Mouse (Mus musculus) midbrain, embryonic 10.5 days (tissue): Measurements from ENCODE around the gene Zfp579. TPM values are rescaled to one million over a fixed set of nuclear protein-coding genes. Genes with fewer than 3 reads are reported as not detected.

Source experiments
- DNase-seq: peaks from one replicate; pipeline ENCODE4 v3.0.0-alpha.2; 2017; ENCODE audit warnings: low spot score
- H3K27ac ChIP-seq: fragments of 300-500 bp; sonication (generic); replicated peaks from 2 replicates; pipeline ENCODE4 v1.5.1; 2016; ENCODE audit warnings: mild to moderate bottlenecking
- H3K27me3 ChIP-seq: fragments of 300-500 bp; sonication (generic); 2 replicates; pipeline ENCODE4 v1.6.1; 2016; ENCODE audit warnings: low read depth, mild to moderate bottlenecking; ENCODE audit not compliant: poor library complexity, severe bottlenecking
- H3K36me3 ChIP-seq: fragments of 300-500 bp; sonication (generic); 2 replicates; pipeline ENCODE4 v1.6.1; 2016; ENCODE audit warnings: mild to moderate bottlenecking, moderate library complexity
- H3K4me1 ChIP-seq: fragments of 300-500 bp; sonication (generic); 2 replicates; pipeline ENCODE4 v1.6.1; 2016
- H3K4me3 ChIP-seq: fragments of 300-500 bp; sonication (generic); 2 replicates; pipeline ENCODE4 v1.5.1; 2016; ENCODE audit warnings: mild to moderate bottlenecking, moderate library complexity
- H3K9me3 ChIP-seq: fragments of 300-500 bp; sonication (generic); replicated peaks from 2 replicates; pipeline ENCODE4 v1.6.1; 2016; ENCODE audit warnings: mild to moderate bottlenecking
- WGBS: fragments of 180-500 bp; shearing (Covaris S2); methylation state at CpG from one replicate; pipeline ENCODE4 v1.1.7; 2016; 5-methylcytosine and 5-hydroxymethylcytosine counted together
- polyA plus RNA-seq: library from polyadenylated mRNA; unstranded; fragments of >200 nt; fragmentation: Nextera tagmentation; extraction: Ambion mirVana; gene quantifications from 2 replicates; pipeline ENCODE4 v1.2.1, GENCODE M21; 2016

The Zfp579 gene
- polyA plus RNA-seq, 1 experiment from 2014 or later: 26.2 TPM

- no peak for DNase-seq
- no peaks in the 10 kb centered on the region for H3K9me3 ChIP-seq
- no peaks in the 10 kb centered on the region for H3K27me3 ChIP-seq
- no peak overlapping the region for H3K4me3 ChIP-seq
- H3K36me3 ChIP-seq: no peaks in the 10 kb centered on the region
- H3K4me1 ChIP-seq: peaks cover 11% of the 10 kb centered on the region
- WGBS: 81% methylated on average over 18 of the region's 18 CpGs
- H3K27ac ChIP-seq: no peak overlapping the region
Measured at GRCm38 (mm10) chr7:4972321-4973047, 23.5 kb downstream of the Zfp579 start.

- no peaks in the 10 kb centered on the region for H3K27me3 ChIP-seq
- 30% methylated on average over 7 of the region's 7 CpGs for WGBS
- no peak overlapping the region for H3K4me3 ChIP-seq
- H3K36me3 ChIP-seq: no peaks in the 10 kb centered on the region
- no peak for DNase-seq
- H3K9me3 ChIP-seq: no peaks in the 10 kb centered on the region
- 0 out of 2 replicates have a peak overlapping the region, but pooled peaks have one; percentile 6 for H3K27ac ChIP-seq
- peaks cover 11% of the 10 kb centered on the region for H3K4me1 ChIP-seq
Measured at GRCm38 (mm10) chr7:4971710-4972109, 24.2 kb downstream of the Zfp579 start.

- Histone ChIP-seq H3K27ac (0 out of 2 replicates have a peak within 1 kb of the TSS, but pooled peaks have one; percentile 6), H3K4me1 (peaks cover 11% of the 10 kb centered on the region), H3K27me3 (no peaks in the 10 kb centered on the region), H3K9me3 (no peaks in the 10 kb centered on the region), H3K36me3 (no peaks in the 10 kb centered on the region), H3K4me3 (no peak within 1 kb of the TSS)
- DNase-seq: no peak
- WGBS: 41% methylated on average over 6 of the region's 6 CpGs
Measured at GRCm38 (mm10) chr7:4971068-4971467, 24.9 kb downstream of the Zfp579 start, which contains the start of gene Sbk3. TSS of gene Sbk3 (minus strand) at chr7:4971168.

GRCm38 (mm10) chr7:4964988-4965387, 31.0 kb downstream of the Zfp579 start:
- Histone ChIP-seq H3K4me3 (no peak overlapping the region), H3K27me3 (no peaks in the 10 kb centered on the region), H3K9me3 (no peaks in the 10 kb centered on the region), H3K27ac (no peak overlapping the region), H3K36me3 (no peaks in the 10 kb centered on the region), H3K4me1 (peaks cover 5% of the 10 kb centered on the region; the same call in 1 of the 2 replicates)
- no peak for DNase-seq
- WGBS: 85% methylated on average over 5 of the region's 5 CpGs

GRCm38 (mm10) chr7:4964272-4964671, 31.7 kb downstream of the Zfp579 start, which contains the start of gene Sbk2:
TSS of gene Sbk2 (minus strand) at chr7:4964406.
- Histone ChIP-seq H3K27ac (no peak within 1 kb of the TSS), H3K4me1 (peaks cover 5% of the 10 kb centered on the region; the same call in 1 of the 2 replicates), H3K4me3 (peak within 1 kb of the TSS; percentile 31; the same call in 1 of the 2 replicates), H3K9me3 (no peaks in the 10 kb centered on the region), H3K36me3 (no peaks in the 10 kb centered on the region), H3K27me3 (no peaks in the 10 kb centered on the region)
- DNase-seq: peak; percentile 54
- 8% methylated on average over 10 of the region's 10 CpGs for WGBS

- no peaks in the 10 kb centered on the region for H3K27me3 ChIP-seq
- no peak for DNase-seq
- H3K27ac ChIP-seq: no peak overlapping the region
- 77% methylated on average over 5 of the region's 5 CpGs for WGBS
- peaks cover 5% of the 10 kb centered on the region; the same call in 1 of the 2 replicates for H3K4me1 ChIP-seq
- no peak overlapping the region for H3K4me3 ChIP-seq
- no peaks in the 10 kb centered on the region for H3K36me3 ChIP-seq
- H3K9me3 ChIP-seq: no peaks in the 10 kb centered on the region
Measured at GRCm38 (mm10) chr7:4963527-4963926, 32.4 kb downstream of the Zfp579 start.

- H3K27ac ChIP-seq: no peak overlapping the region
- no peaks in the 10 kb centered on the region for H3K36me3 ChIP-seq
- no peaks in the 10 kb centered on the region for H3K4me1 ChIP-seq
- H3K27me3 ChIP-seq: no peaks in the 10 kb centered on the region
- DNase-seq: no peak
- H3K4me3 ChIP-seq: no peak overlapping the region
- no peaks in the 10 kb centered on the region for H3K9me3 ChIP-seq
- 85% methylated on average over 10 of the region's 10 CpGs for WGBS
Measured at GRCm38 (mm10) chr7:4957361-4957760, 38.6 kb downstream of the Zfp579 start.

GRCm38 (mm10) chr7:4953815-4954445, 42.0 kb downstream of the Zfp579 start:
- DNase-seq: no peak
- H3K9me3 ChIP-seq: no peaks in the 10 kb centered on the region
- no peaks in the 10 kb centered on the region for H3K36me3 ChIP-seq
- H3K27me3 ChIP-seq: no peaks in the 10 kb centered on the region
- no peak overlapping the region for H3K27ac ChIP-seq
- no peak overlapping the region for H3K4me3 ChIP-seq
- no peaks in the 10 kb centered on the region for H3K4me1 ChIP-seq
- WGBS: 32% methylated on average over 10 of the region's 10 CpGs

- Histone ChIP-seq H3K36me3 (no peaks in the 10 kb centered on the region), H3K4me1 (no peaks in the 10 kb centered on the region), H3K9me3 (no peaks in the 10 kb centered on the region), H3K4me3 (no peak overlapping the region), H3K27ac (no peak overlapping the region), H3K27me3 (no peaks in the 10 kb centered on the region)
- DNase-seq: no peak
- WGBS: 89% methylated on average over 19 of the region's 19 CpGs
Measured at GRCm38 (mm10) chr7:4950561-4951342, 45.2 kb downstream of the Zfp579 start.

- DNase-seq: no peak
- Histone ChIP-seq H3K4me1 (0 out of 2 replicates have a peak, but pooled peaks cover 3% of the 10 kb centered on the region), H3K4me3 (no peak overlapping the region), H3K27me3 (no peaks in the 10 kb centered on the region), H3K27ac (no peak overlapping the region), H3K36me3 (no peaks in the 10 kb centered on the region), H3K9me3 (no peaks in the 10 kb centered on the region)
- WGBS: 83% methylated on average over 6 of the region's 6 CpGs
Measured at GRCm38 (mm10) chr7:4948386-4948785, 47.6 kb downstream of the Zfp579 start.

- Histone ChIP-seq H3K27me3 (no peaks in the 10 kb centered on the region), H3K27ac (no peak overlapping the region), H3K4me3 (no peak overlapping the region), H3K9me3 (no peaks in the 10 kb centered on the region), H3K4me1 (0 out of 2 replicates have a peak, but pooled peaks cover 5% of the 10 kb centered on the region), H3K36me3 (no peaks in the 10 kb centered on the region)
- WGBS: 67% methylated on average over 2 of the region's 2 CpGs
- DNase-seq: no peak
Measured at GRCm38 (mm10) chr7:4947855-4948254, 48.1 kb downstream of the Zfp579 start.

- Histone ChIP-seq H3K4me3 (peak overlapping the region; percentile 42), H3K27ac (peak overlapping the region; percentile 59), H3K4me1 (0 out of 2 replicates have a peak, but pooled peaks cover 5% of the 10 kb centered on the region), H3K36me3 (no peaks in the 10 kb centered on the region), H3K27me3 (no peaks in the 10 kb centered on the region), H3K9me3 (no peaks in the 10 kb centered on the region)
- DNase-seq: peak; percentile 87
- WGBS: 20% methylated on average over 15 of the region's 15 CpGs
Measured at GRCm38 (mm10) chr7:4943223-4943815, 52.6 kb downstream of the Zfp579 start.
